Mouse (Mus musculus) cerebellum, adult (tissue): ENCODE results near the gene Eefsec.

ENCODE experiments used
- ATAC-seq: cut with Nextera tagmentation; 2 replicates; pipeline ENCODE4 v1.9.2; 2017; ENCODE audit warnings: mild to moderate bottlenecking, moderate library complexity, mixed read lengths; ENCODE audit not compliant: insufficient number of reproducible peaks, low FRiP score, low TSS enrichment

Eefsec gene

GRCm38 (mm10) chr6:88267970-88268369 is 178.4 kb downstream of the Eefsec start:
- no peak for ATAC-seq

DNA sequence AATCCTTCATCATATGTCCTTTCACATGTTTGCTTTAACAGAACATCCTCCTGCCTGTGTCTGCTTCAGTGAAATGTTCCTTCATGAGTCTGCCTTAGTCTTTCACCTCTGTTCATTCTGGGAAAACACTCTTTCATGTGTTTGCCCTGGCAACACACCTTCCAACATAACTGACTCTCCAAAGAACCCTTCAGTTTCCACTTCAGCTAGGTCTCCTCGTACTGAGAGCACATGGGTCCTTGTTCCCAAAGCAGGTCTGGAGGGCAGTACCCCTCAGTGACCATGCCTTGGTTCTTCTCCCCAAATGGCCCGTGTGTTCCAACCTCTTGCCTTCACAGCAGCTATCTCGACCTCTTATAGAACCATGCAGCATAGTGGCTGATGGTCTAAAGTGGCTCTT is 179.3 kb downstream of the Eefsec start:
- ATAC-seq: no peak

- ATAC-seq: no peak
Measured at GRCm38 (mm10) chr6:88266055-88266454, 180.3 kb downstream of the Eefsec start.

DNA sequence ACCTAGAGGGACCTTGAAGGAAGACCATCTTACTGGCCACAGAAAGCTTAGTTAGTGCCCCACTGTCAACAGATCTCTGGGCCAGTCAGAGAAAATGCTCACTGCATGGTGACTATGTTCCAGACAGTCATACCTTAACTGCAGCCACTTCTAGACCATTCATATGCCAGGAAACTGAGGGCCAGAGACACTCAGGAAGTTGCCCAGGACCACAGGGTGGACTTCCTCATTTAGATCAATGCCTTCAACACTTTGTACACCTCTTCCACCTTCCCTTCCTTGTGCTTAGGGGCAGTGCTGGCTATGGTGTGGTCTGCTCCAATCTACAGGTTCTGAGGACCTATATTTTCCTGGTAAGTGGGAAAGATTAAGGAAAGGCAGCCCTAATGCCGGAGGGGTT is 181.0 kb downstream of the Eefsec start:
- ATAC-seq: no peak

- ATAC-seq: no peak
Measured at GRCm38 (mm10) chr6:88262160-88262559, 184.2 kb downstream of the Eefsec start.

GRCm38 (mm10) chr6:88260645-88261044 is 185.7 kb downstream of the Eefsec start:
- ATAC-seq: no peak

DNA sequence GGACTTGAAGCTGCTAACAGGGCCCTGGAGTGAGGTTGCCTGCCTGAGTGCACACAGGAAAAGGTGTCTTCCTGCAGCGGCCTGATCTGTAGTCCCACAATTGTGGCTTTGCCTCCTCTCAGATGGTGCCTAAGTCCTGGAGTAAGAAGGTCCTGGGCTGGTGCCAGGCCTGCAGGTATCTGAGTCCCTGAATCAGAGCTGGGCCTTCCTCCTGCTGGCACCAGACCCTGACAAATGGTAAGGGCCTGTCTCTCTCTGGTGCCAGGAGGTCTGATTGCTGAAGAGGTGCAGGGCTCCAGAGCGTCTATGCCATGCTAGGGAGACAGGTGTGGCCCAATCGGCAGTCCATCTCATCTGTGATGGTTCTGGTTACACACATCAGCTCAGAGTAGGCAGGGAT is 186.7 kb downstream of the Eefsec start:
- peak; percentile 47 for ATAC-seq

DNA sequence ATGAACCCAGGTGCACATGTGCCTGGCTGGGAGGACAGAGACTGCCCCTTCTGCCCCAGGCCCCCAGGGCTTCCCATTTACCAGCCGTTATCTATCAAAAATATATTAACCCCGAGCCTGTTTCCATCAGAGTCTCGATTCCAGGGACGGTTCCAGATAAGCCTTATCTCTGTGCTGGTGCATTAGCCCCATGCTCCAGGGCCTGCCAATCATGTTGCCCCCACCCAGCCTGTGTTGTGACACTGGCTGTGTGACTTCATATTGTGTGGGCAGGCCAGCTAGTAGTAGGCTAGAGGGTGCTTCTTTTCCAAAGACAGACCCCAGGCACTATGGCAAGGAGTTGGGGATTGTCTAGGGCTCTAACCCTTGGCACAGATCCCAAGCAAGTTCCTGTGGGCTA is 190.9 kb downstream of the Eefsec start:
- no peak for ATAC-seq

GRCm38 (mm10) chr6:88254082-88254481 is 192.3 kb downstream of the Eefsec start:
- ATAC-seq: no peak

GRCm38 (mm10) chr6:88251798-88252478 is 194.4 kb downstream of the Eefsec start:
- ATAC-seq: no peak

DNA sequence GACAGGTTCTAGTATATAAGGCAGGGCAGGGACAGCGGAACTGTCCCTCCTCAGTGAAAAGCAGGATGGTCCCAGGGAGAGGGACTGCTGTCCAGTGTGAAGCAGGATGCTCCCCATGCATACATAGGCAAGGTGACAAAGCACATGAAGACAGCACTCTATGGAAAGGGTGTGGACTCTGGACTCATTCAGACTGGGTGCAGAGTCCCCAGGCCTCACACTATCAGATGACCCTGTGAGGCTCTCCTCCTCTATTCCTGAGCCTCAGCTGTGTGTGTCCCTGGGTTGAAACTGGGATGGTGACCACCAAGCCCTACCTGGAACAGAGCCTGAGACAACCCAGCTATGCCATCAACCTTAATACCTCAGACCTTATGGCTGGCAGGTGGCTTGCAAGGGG is 194.9 kb downstream of the Eefsec start:
- no peak for ATAC-seq

DNA sequence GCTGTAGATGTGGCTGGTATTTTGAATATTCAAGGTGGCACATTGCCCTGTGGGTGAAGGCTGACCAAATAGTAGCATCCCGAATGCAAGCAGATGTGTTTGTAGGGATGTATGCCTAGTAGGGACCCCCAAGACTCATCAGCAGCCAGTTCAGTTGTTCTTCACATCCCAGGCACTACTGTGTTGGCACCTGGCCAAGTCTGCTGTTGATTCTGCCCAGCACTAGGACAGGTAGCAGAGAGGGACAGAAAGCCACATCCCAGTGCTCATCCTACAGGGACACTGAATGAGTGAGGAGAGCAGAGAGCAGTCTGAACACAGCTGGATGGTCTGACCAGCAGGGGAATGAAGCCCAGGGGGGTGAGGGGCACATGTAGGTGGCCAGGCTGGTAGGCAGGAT is 197.1 kb downstream of the Eefsec start:
- ATAC-seq: no peak

GRCm38 (mm10) chr6:88242604-88243003 is 203.7 kb downstream of the Eefsec start:
- ATAC-seq: no peak

DNA sequence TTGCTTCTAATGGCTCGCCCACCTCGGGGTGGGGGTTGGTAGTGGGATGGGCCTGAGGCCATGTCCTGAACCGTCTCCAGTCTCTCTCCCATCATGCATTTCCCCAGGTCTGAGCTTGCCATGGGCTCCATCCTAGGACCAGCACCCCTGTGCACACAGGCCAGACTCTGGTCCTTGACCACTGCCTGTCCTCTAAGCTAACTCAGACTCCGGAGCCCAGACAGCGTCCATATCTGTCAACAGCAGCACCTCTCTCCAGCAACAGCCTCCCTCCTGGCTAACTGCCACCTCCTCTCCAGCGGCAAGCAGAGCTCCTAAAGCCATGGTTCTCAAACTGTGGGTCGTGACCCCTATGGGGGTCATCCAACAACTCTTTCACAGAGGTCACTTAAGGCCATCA is 209.8 kb downstream of the Eefsec start:
- ATAC-seq: no peak

DNA sequence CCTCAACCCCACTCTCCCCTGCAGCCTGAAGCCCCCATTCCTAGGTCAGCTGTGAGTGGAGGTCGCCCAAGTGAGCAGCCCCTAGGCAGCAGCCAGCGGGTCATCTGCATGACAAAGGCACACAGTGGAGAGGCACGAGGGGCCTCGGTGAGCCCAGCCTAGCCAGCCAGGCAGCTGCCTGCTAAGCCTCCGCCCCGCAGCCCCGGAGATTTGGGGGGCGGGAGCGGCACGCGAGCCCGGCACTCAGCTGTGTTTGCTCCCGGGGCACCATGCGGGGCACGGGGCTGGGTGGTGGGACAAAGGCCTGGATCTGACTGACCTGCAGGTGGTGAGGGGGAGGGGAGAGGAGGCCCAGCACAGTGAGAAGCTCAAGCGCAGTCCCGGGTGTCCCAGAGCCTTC is 210.4 kb downstream of the Eefsec start:
- no peak for ATAC-seq

DNA sequence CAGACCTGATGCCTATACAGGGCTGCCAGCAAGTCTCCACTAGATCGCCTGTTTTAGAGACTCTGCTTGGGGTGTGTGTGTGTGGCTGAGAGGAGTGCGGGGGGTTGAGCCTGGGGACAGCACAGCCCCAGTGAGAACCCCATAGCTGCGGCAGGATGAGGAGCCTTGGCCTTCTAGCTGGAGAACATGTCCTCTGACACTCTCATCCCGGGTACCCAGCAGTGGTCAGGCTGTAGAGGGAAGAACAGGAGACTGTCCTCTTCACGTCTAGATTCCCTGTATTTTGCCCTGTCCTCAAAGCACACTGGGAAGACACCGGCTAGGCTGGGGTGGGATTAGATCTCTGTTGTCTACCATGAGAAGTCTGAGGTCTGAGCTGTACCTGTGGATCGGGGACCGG is 210.9 kb downstream of the Eefsec start:
- ATAC-seq: no peak

DNA sequence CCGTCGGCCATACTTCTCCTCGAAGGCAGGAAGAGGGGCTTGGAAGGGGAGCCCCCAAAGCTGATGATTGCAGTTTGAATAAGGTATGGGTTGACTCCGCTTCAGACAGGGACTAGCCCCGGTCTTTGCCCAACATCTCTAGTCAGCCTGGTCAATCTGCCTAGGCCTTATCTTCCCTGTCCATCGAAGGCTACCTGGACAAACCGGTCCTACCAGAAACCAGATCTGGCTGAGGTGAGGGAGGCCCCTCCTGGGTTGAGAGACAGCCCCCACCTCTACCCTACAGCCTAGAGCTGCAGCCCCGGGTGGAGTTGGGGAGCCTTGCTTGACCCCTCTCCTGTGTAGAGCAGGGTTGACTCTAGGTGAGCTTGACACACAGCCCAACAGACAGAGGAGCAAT is 212.3 kb downstream of the Eefsec start:
- no peak for ATAC-seq

DNA sequence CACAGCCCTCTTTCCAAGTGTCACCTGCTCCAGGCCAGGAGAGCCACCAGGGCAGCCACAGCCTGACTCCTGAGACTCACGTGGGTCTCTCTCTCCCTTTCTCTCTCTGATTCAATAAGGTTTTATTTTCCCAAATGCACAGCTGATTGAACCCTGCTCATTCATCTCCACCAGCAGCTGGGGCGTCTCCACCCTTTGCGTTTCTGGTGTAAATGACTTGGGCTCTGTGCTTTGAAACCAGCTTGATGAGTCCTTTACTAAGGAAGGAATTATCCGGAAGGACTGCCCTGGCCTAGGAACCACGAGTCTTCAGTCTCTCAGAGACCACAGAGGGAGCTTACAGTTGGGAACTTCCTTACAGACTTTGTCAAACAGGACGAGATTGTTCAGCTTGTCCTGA is 214.1 kb downstream of the Eefsec start:
- ATAC-seq: no peak

GRCm38 (mm10) chr6:88231821-88232220 is 214.5 kb downstream of the Eefsec start:
- ATAC-seq: no peak

DNA sequence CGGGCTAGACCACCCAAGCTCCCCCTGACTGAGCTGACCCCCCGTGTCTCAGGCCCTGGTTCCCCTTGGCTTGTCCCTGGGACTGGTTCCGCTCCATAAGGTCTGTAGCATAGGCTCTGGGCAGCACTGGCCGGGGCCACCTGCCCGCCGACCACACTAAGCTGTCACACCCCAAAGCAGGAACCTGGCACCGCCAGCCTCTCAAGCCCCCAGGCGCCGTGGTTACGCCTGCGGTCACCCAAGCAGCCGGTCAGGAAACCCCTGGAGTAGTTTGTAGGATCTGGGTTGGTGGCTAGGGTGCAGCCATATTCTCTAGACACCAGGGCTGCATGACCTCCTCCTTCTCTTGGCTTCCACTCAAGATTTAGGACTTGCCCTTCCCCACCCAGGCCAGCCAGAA is 217.1 kb downstream of the Eefsec start:
- no peak for ATAC-seq

DNA sequence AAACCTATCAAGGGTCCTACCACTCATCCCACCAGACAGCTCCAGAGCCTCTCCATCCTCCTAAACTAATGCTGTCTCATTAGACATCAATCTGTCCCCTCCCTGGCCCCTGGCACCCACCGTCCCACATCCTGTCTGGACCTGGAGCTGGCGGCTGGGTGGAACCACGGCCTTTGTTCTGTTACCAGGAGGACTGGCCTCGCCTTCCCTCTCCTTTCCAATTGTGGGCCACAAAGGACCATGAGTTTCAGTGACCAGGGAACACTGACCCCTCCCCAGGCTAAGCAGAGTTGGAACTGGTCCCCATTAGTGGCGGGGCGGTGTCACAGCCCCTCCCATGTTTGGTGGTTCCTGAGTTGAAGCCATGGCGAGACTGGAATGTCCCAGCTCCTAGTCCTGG is 218.8 kb downstream of the Eefsec start:
- ATAC-seq: no peak

DNA sequence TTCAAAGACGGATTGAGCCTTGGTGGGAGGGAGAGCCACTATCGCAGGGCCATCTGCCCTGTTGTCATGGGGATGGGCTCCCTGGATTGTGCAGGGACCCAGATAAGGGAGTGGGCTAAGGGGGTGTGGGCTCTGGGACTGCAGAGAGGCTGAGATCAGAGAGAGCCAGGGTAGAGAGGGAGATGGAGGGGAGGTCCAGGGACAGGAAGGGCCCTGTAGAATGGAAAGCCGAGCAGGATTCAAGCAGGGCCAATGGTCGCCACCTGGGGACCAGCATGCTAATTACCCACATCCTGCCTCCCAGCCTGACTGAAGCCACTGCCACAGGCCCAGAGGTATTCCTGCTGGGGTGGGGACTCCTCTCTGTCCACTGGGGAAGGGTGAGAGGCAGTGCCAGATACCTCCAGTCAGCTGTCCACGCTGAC is 219.8 kb downstream of the Eefsec start:
- no peak for ATAC-seq

GRCm38 (mm10) chr6:88221968-88222367 is 224.4 kb downstream of the Eefsec start, which contains the start of gene Dnajb8:
Gene Dnajb8 (plus strand): TSS chr6:88222268.
- ATAC-seq: no peak
